Mouse (Mus musculus) midbrain, embryonic 16.5 days (tissue): ENCODE results near the gene Ppp1r12c. TPM values are rescaled to one million over a fixed set of nuclear protein-coding genes. Genes with fewer than 3 reads are reported as not detected.

Experiments
- ATAC-seq: fragments of 200-750 bp; cut with Nextera tagmentation; 2 replicates; pipeline ENCODE4 v1.8.0; 2017; ENCODE audit warnings: moderate TSS enrichment
- H3K27ac ChIP-seq: fragments of 300-500 bp; sonication (generic); 2 replicates; pipeline ENCODE4 v1.5.1; 2014; ENCODE audit warnings: mild to moderate bottlenecking, low read length, mixed read lengths
- H3K27me3 ChIP-seq: fragments of 300-500 bp; sonication (generic); 2 replicates; pipeline ENCODE4 v1.6.1; 2014; ENCODE audit warnings: low read depth, low read length, mixed read lengths; ENCODE audit not compliant: control insufficient read depth, insufficient read depth
- H3K36me3 ChIP-seq: fragments of 300-500 bp; sonication (generic); 2 replicates; pipeline ENCODE4 v1.6.1; 2014; ENCODE audit warnings: mild to moderate bottlenecking, low read length, moderate library complexity, mixed read lengths; ENCODE audit not compliant: control insufficient read depth, insufficient read depth
- H3K4me1 ChIP-seq: fragments of 300-500 bp; sonication (generic); 2 replicates; pipeline ENCODE4 v1.6.1; 2014; ENCODE audit warnings: mild to moderate bottlenecking, low read length, mixed read lengths; ENCODE audit not compliant: control insufficient read depth, insufficient read depth
- H3K4me2 ChIP-seq: fragments of 300-500 bp; sonication (generic); 2 replicates; pipeline ENCODE4 v1.6.1; 2014; ENCODE audit warnings: mild to moderate bottlenecking, low read length, mixed read lengths
- H3K4me3 ChIP-seq: fragments of 300-500 bp; sonication (generic); 2 replicates; pipeline ENCODE4 v1.5.1; 2014; ENCODE audit warnings: low read depth, mild to moderate bottlenecking, low read length, moderate library complexity, mixed read lengths
- H3K9ac ChIP-seq: fragments of 300-500 bp; sonication (generic); 2 replicates; pipeline ENCODE4 v1.6.1; 2014; ENCODE audit warnings: low read depth, low read length, mixed read lengths
- H3K9me3 ChIP-seq: fragments of 300-500 bp; sonication (generic); replicated peaks from 2 replicates; pipeline ENCODE4 v1.6.1; 2014; ENCODE audit warnings: mild to moderate bottlenecking, low read length, mixed read lengths; ENCODE audit not compliant: control insufficient read depth, poor library complexity, severe bottlenecking
- WGBS: fragments of 180-500 bp; shearing (Covaris S2); extraction: QIAGEN DNeasy Blood & Tissue Kit; methylation state at CpG from one replicate; pipeline ENCODE4 v1.1.7; 2014; 5-methylcytosine and 5-hydroxymethylcytosine counted together
- microRNA-seq: library from miRNA; unstranded; fragments of <30 nt; microRNA quantifications from one replicate; pipeline ENCODE4, GENCODE M21; 2017
- polyA plus RNA-seq: library from polyadenylated mRNA; unstranded; fragments of >200 nt; fragmentation: Nextera tagmentation; extraction: Ambion mirVana; gene quantifications from 2 replicates; pipeline ENCODE4 v1.2.1, GENCODE M21; 2015

Ppp1r12c gene
- polyA plus RNA-seq, 1 experiment from 2014 or later: 44.7 TPM

- Histone ChIP-seq H3K27ac (no peak overlapping the region), H3K27me3 (no peaks in the 10 kb centered on the region), H3K4me2 (no peak overlapping the region), H3K36me3 (peaks cover 46% of the 10 kb centered on the region), H3K9me3 (no peaks in the 10 kb centered on the region), H3K4me3 (no peak overlapping the region), H3K9ac (no peak overlapping the region), H3K4me1 (no peaks in the 10 kb centered on the region)
- no peak for ATAC-seq
- 79% methylated on average over 6 of the region's 6 CpGs for WGBS
These were observed 69.9 kb downstream of the Ppp1r12c start for GRCm38 (mm10) chr7:4431548-4431947.

Small RNA genes within 50 kb of the gene (microRNA-seq; reads per million reads assigned to microRNA genes)
- gene Gm24605: not detected

Other genes with a start within 250 kb of the Ppp1r12c start
- gene Ncr1, start 164.0 kb downstream of the Ppp1r12c start, polyA plus RNA-seq: not detected in 2 replicates
- 0.06 TPM in 1 of 2 replicates, not detected in the other for gene Gp6, start 103.9 kb downstream of the Ppp1r12c start, polyA plus RNA-seq
- 43.2 and 45.6 TPM in 2 replicates for gene Rdh13, start 56.0 kb downstream of the Ppp1r12c start, polyA plus RNA-seq
- 12.8 TPM in 2 replicates for gene Eps8l1, start 41.0 kb downstream of the Ppp1r12c start, polyA plus RNA-seq
- gene Tnnt1, start 14.7 kb upstream of the Ppp1r12c start, polyA plus RNA-seq: 3.2 and 3.6 TPM in 2 replicates
- gene Tnni3, start 22.5 kb upstream of the Ppp1r12c start, polyA plus RNA-seq: 1.8 TPM in 2 replicates
- gene Dnaaf3, start 30.8 kb upstream of the Ppp1r12c start, polyA plus RNA-seq: 2.2 and 2.4 TPM in 2 replicates
- 185 and 186 TPM in 2 replicates for gene Syt5, start 45.9 kb upstream of the Ppp1r12c start, polyA plus RNA-seq
- 0.68 and 1.4 TPM in 2 replicates for gene Ptprh, start 102.4 kb upstream of the Ppp1r12c start, polyA plus RNA-seq
- gene Tmem86b, start 129.7 kb upstream of the Ppp1r12c start, polyA plus RNA-seq: 2.1 and 2.4 TPM in 2 replicates
- 5.6 and 6.8 TPM in 2 replicates for gene Ppp6r1, start 157.3 kb upstream of the Ppp1r12c start, polyA plus RNA-seq
- 169 and 181 TPM in 2 replicates for gene Hspbp1, start 183.4 kb upstream of the Ppp1r12c start, polyA plus RNA-seq
- 7.5 and 7.8 TPM in 2 replicates for gene Brsk1, start 188.9 kb upstream of the Ppp1r12c start, polyA plus RNA-seq
- 0.25 TPM in 1 of 2 replicates, not detected in the other for gene Tmem150b, start 223.6 kb upstream of the Ppp1r12c start, polyA plus RNA-seq
- 58.5 and 61.1 TPM in 2 replicates for gene Kmt5c, start 238.4 kb upstream of the Ppp1r12c start, polyA plus RNA-seq